Mouse (Mus musculus) embryonic stem cell, embryonic (primary cell): ENCODE data around the gene Wdr54.

Experiments used
- CTCF ChIA-PET, 4 experiments: fragments of 300-600 bp in 2 of 4; fragments of 350-600 bp in 2 of 4; sonication (Branson Sonifier 250); formaldehyde crosslinking; loops; one replicate each; lab custom pipeline; 2022; ENCODE audit warnings: inconsistent platforms in 2 of 4; lab: Charles Lee
- POLR2A ChIA-PET, 4 experiments: fragments of 300-600 bp in 2 of 4; fragments of 350-600 bp in 2 of 4; sonication (Branson Sonifier 250); formaldehyde crosslinking; loops; one replicate each; lab custom pipeline; 2022; ENCODE audit warnings: antibody characterized with exemption in 4 of 4, inconsistent platforms in 1 of 4; lab: Charles Lee

Gene Wdr54

DNA sequence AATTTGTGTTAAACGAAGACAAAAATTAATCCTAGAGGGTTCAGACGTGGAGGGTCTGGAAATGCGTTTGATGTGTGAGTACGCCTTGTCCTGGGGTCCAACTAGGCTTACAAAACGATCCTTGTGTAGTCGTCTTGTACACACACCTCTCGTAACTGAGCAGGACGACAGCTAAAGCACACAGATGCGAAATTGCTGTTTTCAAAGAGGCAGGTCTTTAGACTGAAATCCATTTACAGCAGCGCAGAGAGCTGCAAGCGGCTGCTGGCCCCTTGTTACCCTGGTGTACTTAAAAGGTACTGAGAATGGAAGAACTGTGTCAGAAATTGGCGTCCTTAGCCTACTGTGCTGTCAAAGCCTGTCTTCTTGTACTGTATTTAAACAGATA lies 10.0 kb upstream of the Wdr54 start:
- CTCF ChIA-PET, result interaction anchor here in 3 of 4 experiments (0.6 to 8.9 kb wide), 45 partner anchors 10 to 464 kb away, joined by 3 to 80 read pairs (median 4); partner anchors contain the start of genes Ccdc142 (in 3 of the 3), Gm42688 (in 3 of the 3), 1700003E16Rik (in 1 of the 3) and Aup1 (in 1 of the 3)
- POLR2A ChIA-PET, result interaction anchor here in 3 of 4 experiments (0.6 to 2.9 kb wide), 17 partner anchors 11 to 170 kb away, joined by 3 to 12 read pairs (median 3); partner anchors contain the start of genes Ccdc142 (in 1 of the 3), Gm42688 (in 1 of the 3), Mob1a (in 1 of the 3) and Mthfd2 (in 1 of the 3)

DNA sequence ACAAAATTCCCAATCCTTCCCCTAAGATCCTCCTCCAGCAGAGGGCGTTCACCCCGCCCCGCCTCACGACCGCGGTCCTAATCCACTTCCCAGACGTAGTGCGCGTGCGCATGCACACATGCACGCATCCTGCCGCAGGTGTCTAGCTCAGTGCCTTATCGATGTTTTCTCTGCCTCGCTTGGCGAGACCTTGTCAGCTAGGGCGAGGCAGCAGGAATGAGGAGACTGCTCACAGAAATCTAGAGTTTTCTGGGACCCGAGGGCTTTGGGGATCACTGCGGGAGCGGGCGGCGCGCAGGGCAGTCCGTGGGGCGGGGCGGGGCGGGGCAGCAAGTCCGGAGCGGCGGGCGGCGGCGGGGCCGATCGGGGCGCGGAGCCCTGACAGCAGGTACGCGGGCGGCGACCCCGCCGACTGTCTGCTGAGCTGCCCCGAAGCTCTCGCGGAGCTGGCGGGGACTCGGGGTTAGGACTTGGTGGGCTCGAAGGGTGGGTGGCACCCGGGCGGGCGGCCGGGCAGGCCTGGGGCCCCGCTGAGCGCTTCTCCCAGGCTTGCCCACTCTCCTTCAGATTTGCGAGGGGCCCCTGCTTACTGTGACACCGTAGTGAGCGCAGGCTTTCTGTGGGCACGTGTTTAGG lies 9.5 kb upstream of the Wdr54 start, which contains the start of gene Dctn1:
Dctn1 (plus strand) TSS at position 314 of the 636 bp plus-strand sequence.
- POLR2A ChIA-PET, result interaction anchor here in 3 of 4 experiments (0.6 to 2.9 kb wide), 20 partner anchors 9 to 169 kb away, joined by 3 to 12 read pairs (median 3); partner anchors contain the start of genes 1700003E16Rik (in 1 of the 3), Ccdc142 (in 1 of the 3), Gm42688 (in 1 of the 3) and Mob1a (in 1 of the 3)
- CTCF ChIA-PET, result interaction anchor here in 3 of 4 experiments (0.6 to 8.9 kb wide), 50 partner anchors 10 to 463 kb away, joined by 3 to 80 read pairs (median 4); partner anchors contain the start of genes Ccdc142 (in 3 of the 3), Gm42688 (in 3 of the 3), 1700003E16Rik (in 2 of the 3) and Wdr54 (in 2 of the 3)

DNA sequence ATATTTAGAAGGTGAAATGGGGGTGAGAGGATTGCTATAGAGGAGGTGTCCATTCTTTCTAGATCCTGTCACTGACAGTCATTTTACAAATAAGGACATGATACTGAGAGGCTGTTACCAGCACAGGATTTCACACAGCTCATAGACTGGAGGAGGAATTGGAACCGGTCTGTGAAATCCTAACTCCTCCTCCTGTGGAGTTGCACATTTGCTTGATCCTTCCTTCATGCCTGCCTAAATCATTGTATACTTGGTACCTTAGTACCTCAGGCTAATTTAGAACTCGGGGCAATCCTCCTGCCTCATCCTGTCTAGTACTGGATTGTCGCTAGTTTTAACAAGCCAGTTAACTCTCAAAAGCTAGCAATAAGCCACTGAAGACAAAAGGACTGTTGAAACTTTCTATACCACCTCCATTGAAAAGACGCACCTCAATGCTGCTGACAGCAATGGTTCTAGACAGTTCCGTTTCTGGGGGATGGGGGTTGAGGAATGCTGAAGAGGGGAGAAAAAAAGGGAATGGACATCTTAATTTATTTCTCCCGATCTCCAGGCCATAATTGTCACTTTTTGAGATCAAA lies 8.9 kb upstream of the Wdr54 start:
- CTCF ChIA-PET, result interaction anchor here in 3 of 4 experiments (0.6 to 8.9 kb wide), 42 partner anchors 9 to 344 kb away, joined by 3 to 80 read pairs (median 4); partner anchors contain the start of genes Ccdc142 (in 3 of the 3), Gm42688 (in 3 of the 3), 1700003E16Rik (in 1 of the 3) and Aup1 (in 1 of the 3)
- POLR2A ChIA-PET, result interaction anchor here in 3 of 4 experiments (0.6 to 1.9 kb wide), 16 partner anchors 9 to 169 kb away, joined by 3 to 9 read pairs (median 3); partner anchors contain the start of genes 1700003E16Rik (in 1 of the 3), Ccdc142 (in 1 of the 3), Gm42688 (in 1 of the 3) and Mob1a (in 1 of the 3)

DNA sequence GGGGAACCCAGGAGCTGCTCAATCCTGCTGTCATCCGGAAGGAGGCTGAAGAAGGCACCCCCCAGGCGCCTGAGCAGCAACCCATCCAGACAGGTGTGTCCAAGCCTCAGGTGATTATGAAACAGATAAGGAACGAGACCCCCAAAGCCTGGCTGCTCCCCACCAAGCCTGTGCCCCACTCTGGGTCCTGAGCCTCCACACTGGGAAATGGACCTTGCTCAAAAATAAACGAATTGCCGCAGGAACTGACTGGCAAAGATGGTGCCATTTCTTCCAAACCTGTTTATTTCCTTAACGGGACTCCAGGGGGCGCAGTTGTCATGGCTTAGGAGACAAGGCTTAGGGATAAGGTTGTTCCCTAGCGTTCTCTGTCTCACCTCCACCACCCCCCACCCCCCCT lies 6.5 kb upstream of the Wdr54 start:
- ChIA-PET POLR2A (interaction anchor here in 3 of 4 experiments (0.6 to 2.3 kb wide), 32 partner anchors 10 to 713 kb away, joined by 3 to 9 read pairs (median 4); partner anchors contain the start of genes Wbp1 (in 3 of the 3), Mob1a (in 1 of the 3), Mthfd2 (in 1 of the 3) and Pcgf1 (in 1 of the 3)), CTCF (interaction anchor here (0.6 to 8.9 kb wide), 43 partner anchors 9 to 334 kb away, joined by 3 to 80 read pairs (median 5); partner anchors contain the start of genes Rtkn (in 2 of the 4), Wbp1 (in 2 of the 4), Aup1 (in 1 of the 4) and Ccdc142 (in 1 of the 4))

DNA sequence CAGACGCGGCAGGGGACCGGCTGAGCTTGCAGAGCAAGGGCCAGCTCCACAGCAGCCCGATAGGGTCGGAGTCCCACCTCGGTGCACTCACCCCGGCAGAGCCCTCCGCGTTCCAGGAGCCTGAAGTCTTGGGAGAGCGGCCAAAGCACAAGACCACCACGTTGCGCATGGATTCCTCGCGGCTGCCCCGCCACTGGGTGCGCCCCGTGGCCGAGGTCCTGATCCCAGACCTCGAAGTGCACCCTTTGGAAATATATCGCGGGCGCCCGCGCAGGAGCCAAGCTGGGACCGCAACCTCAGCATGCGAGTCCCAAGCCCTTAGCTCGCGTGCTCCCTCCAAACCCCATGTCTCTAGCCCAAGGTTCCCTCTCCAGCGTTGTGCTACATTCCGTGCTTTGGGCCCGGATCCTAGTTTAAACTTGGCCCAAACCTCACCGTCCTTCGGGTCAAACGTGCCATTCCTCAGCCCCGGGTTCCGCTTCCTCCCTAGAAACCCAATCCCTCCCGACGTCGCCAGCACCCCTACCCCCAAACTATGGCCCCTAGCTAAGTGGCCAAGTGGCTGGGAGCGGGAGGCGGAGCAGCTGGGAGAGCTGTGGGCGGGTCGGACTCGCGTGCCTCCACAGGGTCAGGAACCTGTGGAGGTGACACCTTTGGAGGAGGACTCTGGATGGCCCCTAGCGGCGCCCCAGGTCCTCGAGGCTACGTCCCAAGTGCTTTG lies 5.9 kb upstream of the Wdr54 start:
- POLR2A ChIA-PET, result interaction anchor here in 3 of 4 experiments (0.6 to 2.3 kb wide), 35 partner anchors 8 to 712 kb away, joined by 3 to 9 read pairs (median 4); partner anchors contain the start of genes Wbp1 (in 3 of the 3), Rtkn (in 2 of the 3), Mob1a (in 1 of the 3) and Mthfd2 (in 1 of the 3)
- CTCF ChIA-PET, result interaction anchor here (0.6 to 8.9 kb wide), 44 partner anchors 8 to 410 kb away, joined by 3 to 80 read pairs (median 4); partner anchors contain the start of genes Wbp1 (in 3 of the 4), Rtkn (in 2 of the 4), Aup1 (in 1 of the 4) and Ccdc142 (in 1 of the 4)

DNA sequence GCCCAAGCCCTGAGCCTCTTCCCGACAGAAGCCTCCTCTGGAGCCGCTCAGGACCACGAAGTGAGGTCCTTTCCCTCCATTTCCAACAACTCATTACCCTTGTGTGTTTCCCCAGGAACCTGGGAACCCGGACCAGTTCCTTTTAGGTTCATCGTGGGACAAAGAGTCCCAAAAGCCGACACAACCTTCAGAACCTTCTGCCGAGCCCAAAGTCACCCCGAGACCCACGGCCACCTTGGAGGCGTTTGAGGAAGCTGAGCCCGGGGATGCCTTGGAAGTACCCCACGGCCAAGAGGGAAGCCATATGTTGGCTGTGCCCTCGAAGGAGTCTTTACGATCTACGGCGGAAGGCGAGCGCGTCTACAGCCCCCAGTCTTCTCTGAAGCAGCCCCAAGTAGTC lies 5.2 kb upstream of the Wdr54 start:
- CTCF ChIA-PET, result interaction anchor here in 3 of 4 experiments (0.9 to 8.9 kb wide), 25 partner anchors 8 to 244 kb away, joined by 3 to 80 read pairs (median 5); partner anchors contain the start of genes Aup1 (in 1 of the 3), Ccdc142 (in 1 of the 3), Gm42688 (in 1 of the 3) and Rtkn (in 1 of the 3)
- POLR2A ChIA-PET, result interaction anchor here in 3 of 4 experiments (0.8 to 2.3 kb wide), 20 partner anchors 8 to 164 kb away, joined by 3 to 8 read pairs (median 5); partner anchors contain the start of genes Rtkn (in 2 of the 3), Mob1a (in 1 of the 3), Mthfd2 (in 1 of the 3) and Wbp1 (in 1 of the 3)

DNA sequence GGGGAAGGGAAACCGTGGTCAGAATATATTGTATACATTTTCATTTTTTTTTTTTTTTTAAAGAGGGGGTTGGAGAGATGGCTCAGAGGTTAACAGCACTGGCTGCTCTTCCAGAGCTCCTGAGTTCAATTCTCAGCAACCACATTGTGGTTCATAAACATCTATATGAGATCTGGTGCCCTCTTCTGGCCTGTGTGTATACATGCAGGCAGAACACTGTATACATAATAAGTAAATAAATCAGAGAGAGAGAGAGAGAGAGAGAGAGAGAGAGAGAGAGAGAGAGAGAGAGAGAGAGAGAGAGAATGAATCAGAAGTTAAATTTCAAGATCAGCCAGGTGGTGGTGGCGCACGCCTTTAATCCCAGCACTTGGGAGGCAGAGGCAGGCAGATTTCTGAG lies 3.3 kb upstream of the Wdr54 start:
- ChIA-PET CTCF (interaction anchor here (0.6 to 2.1 kb wide), 25 partner anchors 9 to 965 kb away, joined by 3 to 11 read pairs (median 3); partner anchors contain the start of gene Wbp1 (in 1 of the 4)), POLR2A (interaction anchor here in 3 of 4 experiments (0.6 to 2.7 kb wide), 9 partner anchors 14 to 532 kb away, joined by 3 to 6 read pairs (median 3); partner anchors contain the start of gene Wbp1 (in 1 of the 3))

DNA sequence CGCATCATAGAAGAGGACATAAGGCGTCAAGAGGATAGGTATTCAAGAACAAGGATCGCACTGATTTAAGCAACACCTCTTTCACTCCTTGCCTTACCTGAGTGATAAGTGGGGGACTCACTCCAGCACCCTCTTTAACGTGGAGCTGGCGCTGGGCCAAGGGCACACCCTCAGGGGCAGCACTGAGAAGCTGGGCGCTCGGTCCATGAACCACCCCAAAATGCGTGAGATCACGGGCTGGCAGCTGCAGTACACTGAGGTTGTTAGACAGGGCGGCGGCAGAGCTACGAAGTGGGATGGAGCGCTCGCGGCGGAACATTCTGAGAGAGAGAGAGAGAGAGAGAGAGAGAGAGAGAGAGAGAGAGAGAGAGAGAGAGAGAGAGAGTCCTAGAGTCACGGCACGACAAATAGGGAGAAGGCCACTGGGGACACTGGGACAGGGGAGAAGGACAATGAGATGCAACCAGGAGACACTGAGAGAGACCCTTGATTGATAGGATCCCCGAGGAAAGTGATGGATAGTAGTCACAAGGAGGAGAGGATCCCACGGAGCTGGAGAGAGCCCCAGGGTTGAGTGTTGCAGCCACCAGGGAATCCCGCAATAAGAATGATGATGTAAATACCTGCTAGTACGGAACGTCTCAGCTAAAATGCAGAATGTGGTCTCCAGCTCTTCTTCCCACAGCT lies 502 bp downstream of the Wdr54 start:
- ChIA-PET POLR2A (interaction anchor here (0.7 to 2.8 kb wide), 30 partner anchors 10 to 341 kb away, joined by 3 to 24 read pairs (median 4); partner anchors contain the start of genes Ccdc142 (in 3 of the 4), Gm42688 (in 3 of the 4), Wbp1 (in 2 of the 4) and Aup1 (in 1 of the 4)), CTCF (interaction anchor here in 3 of 4 experiments (0.6 to 1.5 kb wide), 21 partner anchors 9 to 649 kb away, joined by 3 to 9 read pairs (median 3); partner anchors contain the start of genes Ccdc142 (in 1 of the 3), Dctn1 (in 1 of the 3), Gm42688 (in 1 of the 3) and Wbp1 (in 1 of the 3))

DNA sequence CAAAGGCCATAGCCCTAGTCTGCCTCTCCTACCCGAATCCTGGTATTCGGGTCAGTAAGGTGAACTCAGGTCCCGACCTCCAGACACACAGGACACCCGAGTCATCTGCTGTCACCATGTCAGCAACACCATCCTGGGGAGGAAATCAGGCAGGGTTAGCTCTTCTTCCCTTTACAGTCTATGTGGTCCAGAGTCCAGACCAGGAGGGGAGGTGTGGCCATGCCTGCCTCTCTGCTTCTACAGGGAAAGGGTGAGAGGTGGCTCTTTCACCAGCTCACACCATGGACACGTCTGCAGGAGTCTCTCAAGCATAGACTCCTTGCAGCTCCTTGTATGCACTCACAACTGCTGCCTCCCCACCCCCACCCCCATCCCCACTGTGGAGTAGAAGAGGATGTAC lies 2.7 kb downstream of the Wdr54 start:
- CTCF ChIA-PET, result interaction anchor here in 3 of 4 experiments (0.5 to 1.0 kb wide), 5 partner anchors 9 to 1318 kb away, joined by 3 to 10 read pairs (median 4); partner anchors contain the start of gene Dctn1 (in 1 of the 3)

DNA sequence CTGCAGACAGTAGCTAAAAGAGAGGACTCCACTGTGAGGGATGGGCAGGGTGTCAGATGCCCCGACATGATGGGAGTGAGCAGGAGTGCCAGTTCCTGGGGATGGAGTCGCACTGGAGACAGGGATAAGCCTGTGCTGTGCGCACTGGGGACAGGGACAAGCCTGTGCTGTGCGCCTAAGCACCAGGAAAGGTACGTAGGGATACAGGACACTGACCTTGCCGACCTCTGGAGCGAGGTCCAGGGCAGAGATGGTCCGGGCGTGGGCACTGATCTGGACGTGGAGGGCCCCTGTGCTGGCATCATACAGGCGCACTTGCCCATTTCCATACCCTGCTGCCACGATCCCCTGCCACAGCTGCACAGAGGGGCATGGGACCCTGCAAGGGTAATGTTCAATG lies 3.2 kb downstream of the Wdr54 start:
- CTCF ChIA-PET, result interaction anchor here (0.5 to 1.9 kb wide), 9 partner anchors 9 to 1318 kb away, joined by 3 to 10 read pairs (median 4); partner anchors contain the start of gene Dctn1 (in 2 of the 4)
- POLR2A ChIA-PET, result interaction anchor here in 2 of 4 experiments (0.7 to 2.4 kb wide), 9 partner anchors 8 to 571 kb away, joined by 3 to 13 read pairs (median 5); partner anchors contain the start of gene Wbp1 (in 1 of the 2)

More for the DNA sequence above, 2.7 kb downstream of the Wdr54 start:
- POLR2A ChIA-PET, result interaction anchor here in 2 of 4 experiments (1.0 to 2.4 kb wide), 6 partner anchors 9 to 39 kb away, joined by 4 to 13 read pairs (median 5); partner anchors contain the start of gene Wbp1 (in 1 of the 2)

DNA sequence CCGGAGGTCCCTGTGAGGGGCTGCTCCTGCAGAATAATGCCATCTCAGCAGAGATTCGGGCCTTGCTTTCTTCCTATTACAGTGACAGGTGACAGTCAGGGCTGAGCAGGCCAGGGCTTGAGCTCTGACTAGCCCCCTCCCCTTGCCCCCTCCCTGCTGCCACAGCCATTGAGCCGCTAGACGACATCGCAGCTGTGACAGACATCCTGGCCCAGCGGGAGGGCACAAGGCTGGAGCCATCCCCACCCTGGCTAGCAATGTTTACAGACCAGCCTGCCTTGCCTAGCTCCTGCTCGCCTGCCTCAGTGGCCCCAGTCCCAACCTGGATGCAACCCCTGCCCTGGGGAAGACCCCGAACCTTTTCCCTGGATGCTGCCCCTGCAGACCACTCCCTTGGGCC lies 4.5 kb downstream of the Wdr54 start:
- POLR2A ChIA-PET, result interaction anchor here in 3 of 4 experiments (0.8 to 2.4 kb wide), 12 partner anchors 8 to 37 kb away, joined by 3 to 13 read pairs (median 3); partner anchors contain the start of genes Wbp1 (in 2 of the 3) and Rtkn (in 1 of the 3)
- CTCF ChIA-PET, result interaction anchor here in 2 of 4 experiments (0.9 to 1.9 kb wide), 6 partner anchors 9 to 311 kb away, joined by 3 to 9 read pairs (median 4); no protein-coding TSS in a partner anchor

DNA sequence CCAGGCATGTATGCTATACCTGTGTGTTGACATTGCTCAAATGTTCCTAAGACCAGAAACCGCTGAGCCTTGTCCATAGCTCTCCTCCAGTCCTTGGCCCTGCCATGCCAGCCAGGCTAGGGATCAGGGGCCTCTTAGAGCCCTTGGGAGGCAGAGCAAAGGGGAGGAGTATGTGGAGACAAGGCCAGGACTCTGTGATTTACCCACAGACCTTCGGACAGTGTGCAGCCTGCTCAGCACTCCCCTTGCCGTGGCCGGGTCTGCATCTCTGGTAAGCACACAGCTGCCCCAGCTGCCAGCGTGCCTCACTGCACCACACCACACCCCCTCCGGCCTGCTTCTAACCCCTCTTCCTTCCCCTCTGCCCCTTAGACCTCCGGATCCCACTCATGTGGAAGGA lies 8.9 kb downstream of the Wdr54 start:
- ChIA-PET CTCF (interaction anchor here in 3 of 4 experiments (0.6 to 1.9 kb wide), 6 partner anchors 10 to 42 kb away, joined by 3 to 8 read pairs (median 3); partner anchors contain the start of gene Dctn1 (in 1 of the 3)), POLR2A (interaction anchor here in 3 of 4 experiments (1.0 to 4.8 kb wide), 18 partner anchors 9 to 179 kb away, joined by 3 to 24 read pairs (median 6); partner anchors contain the start of genes Wbp1 (in 3 of the 3), 1700003E16Rik (in 2 of the 3), Dctn1 (in 2 of the 3) and Rtkn (in 2 of the 3))

DNA sequence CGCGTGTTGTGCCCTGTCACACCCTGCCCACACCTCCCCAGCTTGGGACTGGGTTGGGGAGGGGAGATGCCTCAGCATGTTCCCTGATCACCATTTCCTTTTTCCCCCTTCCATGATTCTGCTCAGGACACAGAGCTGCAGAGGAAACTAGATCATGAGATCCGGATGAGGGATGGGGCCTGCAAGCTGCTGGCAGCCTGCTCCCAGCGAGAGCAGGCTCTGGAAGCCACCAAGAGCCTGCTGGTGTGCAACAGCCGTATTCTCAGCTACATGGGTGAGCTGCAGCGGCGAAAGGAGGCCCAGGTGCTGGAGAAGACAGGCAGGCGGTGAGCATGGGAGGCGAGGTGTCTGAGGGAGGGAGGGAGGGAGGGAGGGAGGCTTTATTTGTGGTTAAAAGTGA lies 10.4 kb downstream of the Wdr54 start:
- ChIA-PET CTCF (interaction anchor here in 3 of 4 experiments (0.5 to 1.9 kb wide), 7 partner anchors 10 to 431 kb away, joined by 3 to 9 read pairs (median 3); partner anchors contain the start of genes 1700003E16Rik (in 1 of the 3) and Wdr54 (in 1 of the 3)), POLR2A (interaction anchor here (0.8 to 4.8 kb wide), 37 partner anchors 8 to 180 kb away, joined by 3 to 24 read pairs (median 4); partner anchors contain the start of genes 1700003E16Rik (in 3 of the 4), Dctn1 (in 3 of the 4), Rtkn (in 3 of the 4) and Wbp1 (in 3 of the 4))

DNA sequence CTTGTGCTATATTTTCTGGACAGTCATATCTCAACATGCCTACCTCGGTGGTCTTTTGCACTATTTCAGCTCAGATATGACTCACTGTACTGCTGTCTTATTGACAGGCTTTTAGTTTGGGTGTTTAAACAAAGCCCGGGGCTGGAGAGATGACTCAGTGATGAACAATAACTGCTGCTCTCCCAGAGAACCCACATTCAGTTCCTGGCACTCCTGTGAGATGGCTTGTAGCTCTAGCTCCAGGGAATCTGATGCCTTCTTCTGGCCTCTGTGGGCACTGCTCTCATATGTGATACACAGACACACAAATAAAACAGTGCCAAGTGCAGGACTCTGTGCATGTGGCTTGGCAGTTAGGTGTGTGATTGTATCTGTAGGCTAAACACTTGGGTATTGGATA lies 11.0 kb downstream of the Wdr54 start:
- CTCF ChIA-PET, result interaction anchor here in 2 of 4 experiments (0.5 to 1.5 kb wide), 4 partner anchors 14 to 431 kb away, joined by 3 to 9 read pairs (median 4); no protein-coding TSS in a partner anchor

More for the DNA sequence above, 11.0 kb downstream of the Wdr54 start:
- POLR2A ChIA-PET, result interaction anchor here (0.9 to 4.8 kb wide), 23 partner anchors 8 to 172 kb away, joined by 3 to 24 read pairs (median 5); partner anchors contain the start of genes 1700003E16Rik (in 3 of the 4), Rtkn (in 3 of the 4), Wdr54 (in 3 of the 4) and Ccdc142 (in 2 of the 4)
